Mouse (Mus musculus) 3T3-L1 (cell line): ENCODE data around the gene Cpeb1.
A peak's percentile ranks its signal among the peaks of the same experiment; 100 is the strongest.

Experiments
- DNase-seq: peaks from one replicate; pipeline ENCODE4 v3.0.0-alpha.2; 2015; ENCODE audit warnings: low read depth, low spot score

Gene Cpeb1

GRCm38 (mm10) chr7:81327661-81328060 is 127.6 kb downstream of the Cpeb1 start:
- DNase-seq = no peak

- no peak for DNase-seq
These were observed 128.4 kb downstream of the Cpeb1 start for GRCm38 (mm10) chr7:81326859-81327258.

DNA sequence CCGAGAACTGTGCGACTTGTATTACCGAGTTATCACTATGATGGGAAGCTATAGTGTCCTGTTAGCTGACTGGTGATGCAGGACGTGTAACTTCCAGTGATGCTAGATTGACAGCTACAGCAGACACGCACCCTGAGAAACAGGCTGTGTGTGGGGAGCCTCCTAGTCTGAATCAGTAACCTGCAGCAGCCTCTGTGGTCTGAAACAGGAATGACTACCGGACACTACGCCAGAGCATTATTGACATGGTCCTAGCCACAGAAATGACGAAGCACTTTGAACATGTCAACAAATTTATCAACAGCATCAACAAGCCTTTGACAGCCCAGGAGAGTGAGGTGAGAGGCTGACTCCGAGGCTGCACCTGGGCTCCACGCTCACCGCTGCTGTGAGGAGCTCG is 129.2 kb downstream of the Cpeb1 start:
- DNase-seq = no peak

- peak; percentile 58 for DNase-seq
These were observed 133.5 kb downstream of the Cpeb1 start for GRCm38 (mm10) chr7:81321776-81322175.

- DNase-seq = peak; percentile 74
These were observed 135.5 kb downstream of the Cpeb1 start for GRCm38 (mm10) chr7:81319749-81320148.

DNA sequence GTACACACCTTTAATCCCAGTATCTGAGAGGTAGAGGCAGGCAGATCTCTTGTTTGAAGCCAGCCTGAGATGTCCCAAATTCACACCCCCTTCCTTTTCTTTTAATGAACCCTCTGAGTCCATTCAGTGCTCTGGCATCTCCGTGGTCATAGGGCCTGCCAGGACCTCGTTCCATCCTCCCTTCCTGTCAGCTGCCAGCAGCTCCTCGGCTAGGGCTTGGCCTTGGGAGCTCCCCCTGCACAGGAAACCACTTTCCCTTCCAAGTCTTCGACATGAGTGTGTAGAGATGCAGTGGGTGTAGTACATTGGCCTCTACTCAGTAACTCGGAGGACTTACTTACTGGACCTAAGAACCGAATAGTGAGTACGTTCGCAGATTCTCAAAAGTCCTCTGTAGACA is 139.7 kb downstream of the Cpeb1 start:
- DNase-seq = peak; percentile 76

DNA sequence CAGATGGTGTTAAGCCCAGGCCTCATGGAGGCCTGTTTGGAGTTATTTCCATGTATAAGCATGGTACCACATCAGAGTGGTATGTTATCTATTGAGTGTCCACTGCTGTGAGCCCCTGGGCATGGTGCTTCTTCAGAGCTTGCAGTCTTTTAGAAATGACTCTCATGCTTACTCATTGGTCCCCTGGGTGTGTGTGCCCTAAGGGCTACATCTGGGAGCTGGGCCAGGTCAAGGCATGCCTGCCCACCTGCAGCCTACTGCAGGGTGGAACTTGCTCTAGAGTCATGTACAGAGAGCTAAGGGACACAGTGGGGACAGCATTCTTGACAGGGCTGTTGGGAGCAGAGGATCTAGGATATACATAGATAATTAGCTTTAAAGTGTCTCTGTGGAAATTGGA is 143.7 kb downstream of the Cpeb1 start:
- DNase-seq = peak; percentile 70

GRCm38 (mm10) chr7:81311130-81311529 is 144.1 kb downstream of the Cpeb1 start:
- no peak for DNase-seq

DNA sequence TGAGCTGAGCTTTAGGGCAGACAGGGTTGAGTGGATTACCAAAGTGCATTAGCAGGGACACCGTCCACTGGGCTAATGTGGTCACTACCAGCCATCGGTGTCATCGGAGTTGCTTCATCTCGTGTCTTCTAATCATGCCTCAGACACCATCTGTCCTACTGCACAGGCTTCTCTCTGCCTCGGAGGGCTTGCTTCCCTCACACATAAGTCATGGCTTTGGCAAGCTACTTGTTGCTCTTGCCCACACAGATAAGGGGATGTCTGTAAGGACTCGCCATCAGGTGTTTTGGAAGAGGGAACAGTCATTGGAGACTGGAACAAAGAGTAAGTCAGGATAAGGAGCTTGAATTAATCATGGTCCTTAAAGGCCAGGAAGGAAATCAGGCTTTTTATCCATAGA is 146.0 kb downstream of the Cpeb1 start:
- no peak for DNase-seq

DNA sequence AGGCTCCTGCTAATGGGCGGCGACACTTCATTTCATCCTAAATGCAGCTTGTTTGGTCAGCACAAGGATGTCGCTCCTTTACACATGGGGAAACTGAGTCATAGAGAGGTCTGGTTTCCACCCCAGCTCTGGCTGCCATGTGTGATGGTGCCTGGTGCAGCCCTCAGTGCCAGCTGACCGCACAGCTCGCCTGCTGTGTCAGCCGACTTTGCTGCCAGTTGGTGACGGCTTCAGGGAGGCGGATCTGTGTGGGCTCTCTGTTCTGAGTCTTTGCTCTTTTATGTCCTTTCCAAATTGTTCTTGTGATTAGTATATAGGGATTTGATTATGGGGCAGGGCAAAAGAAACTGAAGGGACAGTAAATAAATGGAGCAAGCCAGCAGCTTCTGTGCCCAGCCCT is 147.5 kb downstream of the Cpeb1 start:
- no peak for DNase-seq

DNA sequence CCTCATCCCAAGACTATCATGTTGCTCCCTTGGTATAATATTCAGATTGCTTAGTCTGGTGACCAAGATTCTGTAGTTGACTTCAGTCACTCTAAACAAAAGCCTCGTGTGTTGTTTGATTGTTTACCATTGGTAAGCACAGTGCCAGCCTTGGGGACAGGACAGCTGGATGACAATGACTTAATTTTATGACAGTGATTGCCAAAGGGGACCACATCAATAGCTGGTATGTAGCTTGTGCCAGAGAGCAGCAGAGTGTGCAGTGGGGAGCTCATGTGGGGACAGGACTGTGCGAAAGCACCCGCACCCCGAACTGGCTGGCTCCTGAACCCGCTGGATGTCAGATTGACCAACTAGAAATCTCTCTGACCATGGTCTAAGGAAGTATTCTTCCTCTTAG is 150.6 kb downstream of the Cpeb1 start:
- no peak for DNase-seq

GRCm38 (mm10) chr7:81304100-81304499 is 151.2 kb downstream of the Cpeb1 start:
- no peak for DNase-seq

DNA sequence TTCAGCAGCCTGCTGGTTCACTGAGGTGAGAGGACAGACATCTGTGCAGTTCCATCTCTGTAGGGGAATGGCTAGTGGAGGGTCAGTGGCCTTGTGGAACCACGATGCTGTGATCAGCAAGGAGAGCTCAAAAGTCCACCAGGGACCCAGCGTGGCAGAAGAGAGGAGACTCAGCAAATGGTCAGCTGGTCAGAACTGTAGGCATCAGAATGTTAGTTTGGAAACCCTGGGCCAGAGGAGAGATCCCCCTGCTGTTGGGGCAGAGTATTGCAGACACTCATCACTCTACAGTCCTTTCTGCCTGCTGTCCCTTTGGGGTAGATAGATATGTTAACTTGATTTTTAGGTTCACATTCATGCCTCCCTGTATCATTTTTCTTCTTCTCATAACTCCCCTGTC is 151.6 kb downstream of the Cpeb1 start:
- DNase-seq = no peak

- no peak for DNase-seq
These were observed 153.9 kb downstream of the Cpeb1 start for GRCm38 (mm10) chr7:81301323-81301722.

DNA sequence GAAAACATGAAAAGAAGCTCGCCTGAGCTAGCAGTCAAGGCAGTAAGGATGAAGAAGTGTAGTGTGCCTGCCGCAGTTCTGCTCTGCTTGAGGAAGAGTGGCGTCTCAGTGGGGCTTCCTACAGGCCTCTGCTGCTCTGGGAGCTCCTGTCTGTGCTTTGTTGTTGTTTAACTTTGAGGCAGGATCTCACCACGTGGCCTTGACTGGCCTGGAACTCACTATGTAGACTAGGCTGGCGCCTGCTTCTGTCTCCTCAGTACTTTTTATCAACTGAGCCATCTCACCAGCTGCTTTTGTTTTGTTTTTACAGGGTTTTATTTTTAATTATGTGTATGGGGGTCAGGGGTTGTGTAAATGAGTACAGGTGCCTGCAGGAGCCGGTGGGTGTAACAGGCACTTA is 157.1 kb downstream of the Cpeb1 start:
- DNase-seq = no peak
